Mouse (Mus musculus): ENCODE results near the gene Mllt6. TPM values are rescaled to one million over a fixed set of nuclear protein-coding genes. Genes with fewer than 3 reads are reported as not detected.

The Mllt6 gene
- polyA plus RNA-seq, 1 experiment from 2014 or later: 3.4 TPM

DNA sequence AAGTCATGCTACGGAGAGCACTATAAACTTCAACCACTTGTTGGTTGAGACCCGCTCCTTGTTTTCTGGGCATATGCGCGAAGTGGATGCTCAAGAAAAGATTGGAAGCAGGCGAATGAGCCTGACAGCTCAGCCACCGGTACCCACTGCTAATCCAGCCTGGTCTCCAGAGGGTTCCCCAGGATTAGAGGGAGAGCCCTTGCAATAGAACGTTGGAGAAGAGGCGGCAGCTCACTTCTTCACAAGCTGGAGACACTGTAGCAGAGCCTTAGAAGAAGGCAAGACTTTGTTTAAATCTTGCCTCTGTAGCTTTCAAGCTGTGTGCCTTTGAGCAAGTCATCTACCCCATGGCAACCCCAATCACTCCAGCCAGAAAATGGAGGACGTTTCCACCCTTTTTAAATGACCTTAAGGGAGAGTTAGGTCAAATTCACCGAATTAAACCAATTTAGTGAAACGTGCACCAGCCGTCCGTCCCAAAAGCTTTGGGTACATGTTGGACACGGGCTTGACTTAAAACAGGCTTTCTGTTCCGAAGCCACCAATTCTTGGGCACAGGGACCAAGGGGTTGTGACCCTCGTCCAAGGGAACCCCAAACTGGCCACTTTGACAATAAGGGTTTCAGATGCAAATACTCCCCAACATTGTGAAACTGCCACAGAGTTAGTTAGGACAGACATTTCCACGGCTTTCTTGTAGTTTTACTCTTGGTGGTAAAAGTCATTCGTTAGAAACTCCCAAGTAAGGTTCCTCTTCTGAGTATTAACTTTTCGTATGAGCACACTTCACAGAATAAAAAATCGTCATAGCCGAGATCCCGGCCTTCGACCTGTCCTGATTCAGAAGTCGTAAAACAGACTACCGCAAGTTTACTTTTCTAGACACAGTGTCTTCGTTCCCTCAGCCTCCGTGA lies 2.2 kb upstream of the Mllt6 start:
- H3K4me2 ChIP-seq (replicated peaks): peak overlapping the region; percentile 78
- peaks cover 8% of the 10 kb centered on the region; the same call in 1 of the 2 replicates for H3K36me3 ChIP-seq
- H3K4me3 ChIP-seq: peak overlapping the region; percentile 94
- peak overlapping the region; percentile 69; the same call in 1 of the 2 replicates for H3K27ac ChIP-seq
- peaks cover 43% of the 10 kb centered on the region for H3K4me1 ChIP-seq
- H3K9ac ChIP-seq: peak overlapping the region; percentile 78; the same call in 1 of the 2 replicates
- peaks cover 7% of the 10 kb centered on the region for H3K27me3 ChIP-seq
- no peaks in the 10 kb centered on the region for H3K9me3 ChIP-seq
- no peak for ATAC-seq (ENCODE audit: insufficient number of reproducible peaks, insufficient read depth, low FRiP score, low TSS enrichment)
- WGBS: 2% methylated on average over 27 of the region's 27 CpGs

DNA sequence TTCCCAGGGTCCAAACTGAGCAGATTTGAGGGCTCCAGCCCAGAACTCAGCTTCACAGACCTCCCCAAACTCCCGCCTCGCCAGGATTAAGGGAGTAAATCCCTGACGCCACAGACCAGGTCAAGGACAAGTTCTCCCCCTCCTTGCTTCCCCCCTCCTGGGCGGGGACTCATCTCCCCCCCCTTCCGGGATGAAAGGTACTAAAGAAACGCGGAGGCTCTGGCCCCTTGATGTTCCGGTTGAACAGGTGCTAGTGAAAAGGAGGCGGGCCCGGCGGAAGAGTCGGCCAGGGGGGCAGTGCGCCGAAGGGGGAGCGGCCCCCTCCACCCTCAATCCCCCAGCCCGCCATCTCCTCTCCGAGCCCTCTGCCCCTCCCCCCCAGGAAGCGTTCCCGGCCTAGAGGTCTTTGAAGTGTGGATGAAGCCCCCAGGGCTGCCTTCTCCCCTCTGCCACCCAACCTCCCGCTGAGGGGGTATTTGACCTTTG lies 1.5 kb upstream of the Mllt6 start:
- Histone ChIP-seq H3K27ac (peak overlapping the region; percentile 50; the same call in 1 of the 2 replicates), H3K4me1 (peaks cover 43% of the 10 kb centered on the region), H3K4me3 (peak overlapping the region; percentile 94), H3K9ac (no peak overlapping the region; the same call in 1 of the 2 replicates), H3K4me2 (replicated peaks) (peak overlapping the region; percentile 78), H3K36me3 (peaks cover 13% of the 10 kb centered on the region), H3K27me3 (peaks cover 7% of the 10 kb centered on the region), H3K9me3 (no peaks in the 10 kb centered on the region)
- no peak for ATAC-seq (ENCODE audit: insufficient number of reproducible peaks, insufficient read depth, low FRiP score, low TSS enrichment)
- WGBS: under 1% methylated on average over 14 of the region's 20 CpGs

DNA sequence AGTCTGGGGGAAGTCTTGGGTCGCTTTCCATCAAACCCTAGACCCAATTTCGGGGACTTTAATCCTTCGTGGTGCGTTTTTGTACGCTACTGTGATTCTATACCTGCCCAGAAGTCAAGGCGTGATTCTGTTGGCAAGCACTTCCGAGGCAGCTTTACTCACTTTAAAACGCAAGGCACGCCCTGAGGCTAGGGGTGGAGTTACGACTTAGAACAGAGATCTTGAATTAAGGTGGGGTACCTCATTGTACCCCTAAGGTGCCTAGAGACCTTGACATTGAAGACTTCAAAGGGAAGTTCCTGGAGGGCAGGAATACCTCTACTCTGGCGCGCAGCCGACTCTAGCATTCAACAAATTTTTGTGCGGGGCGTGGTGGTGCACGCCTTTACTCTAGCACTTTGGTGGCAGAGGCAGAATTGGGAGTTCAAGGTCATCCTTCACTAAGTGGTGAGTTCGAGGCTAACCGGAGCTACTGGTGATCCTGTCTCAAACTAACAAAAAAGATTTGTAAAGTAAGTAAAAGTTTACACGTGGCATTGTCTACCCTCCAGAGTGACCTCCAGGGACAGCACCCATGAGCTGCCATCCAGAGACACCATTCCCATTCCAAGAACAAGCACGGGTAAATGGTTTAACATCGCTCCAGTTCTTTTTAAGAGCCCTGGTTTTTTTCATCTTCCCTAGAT lies 864 bp upstream of the Mllt6 start:
- H3K4me1 ChIP-seq: peaks cover 43% of the 10 kb centered on the region
- ATAC-seq (ENCODE audit: insufficient number of reproducible peaks, insufficient read depth, low FRiP score, low TSS enrichment): no peak
- H3K36me3 ChIP-seq: peaks cover 20% of the 10 kb centered on the region
- 2% methylated on average over 21 of the region's 21 CpGs for WGBS
- peak overlapping the region; percentile 91 for H3K9ac ChIP-seq
- peak overlapping the region; percentile 78 for H3K4me2 ChIP-seq (replicated peaks)
- H3K4me3 ChIP-seq: peak overlapping the region; percentile 94
- no peaks in the 10 kb centered on the region for H3K9me3 ChIP-seq
- H3K27me3 ChIP-seq: peaks cover 7% of the 10 kb centered on the region
- H3K27ac ChIP-seq: peak overlapping the region; percentile 92; the same call in 1 of the 2 replicates

DNA sequence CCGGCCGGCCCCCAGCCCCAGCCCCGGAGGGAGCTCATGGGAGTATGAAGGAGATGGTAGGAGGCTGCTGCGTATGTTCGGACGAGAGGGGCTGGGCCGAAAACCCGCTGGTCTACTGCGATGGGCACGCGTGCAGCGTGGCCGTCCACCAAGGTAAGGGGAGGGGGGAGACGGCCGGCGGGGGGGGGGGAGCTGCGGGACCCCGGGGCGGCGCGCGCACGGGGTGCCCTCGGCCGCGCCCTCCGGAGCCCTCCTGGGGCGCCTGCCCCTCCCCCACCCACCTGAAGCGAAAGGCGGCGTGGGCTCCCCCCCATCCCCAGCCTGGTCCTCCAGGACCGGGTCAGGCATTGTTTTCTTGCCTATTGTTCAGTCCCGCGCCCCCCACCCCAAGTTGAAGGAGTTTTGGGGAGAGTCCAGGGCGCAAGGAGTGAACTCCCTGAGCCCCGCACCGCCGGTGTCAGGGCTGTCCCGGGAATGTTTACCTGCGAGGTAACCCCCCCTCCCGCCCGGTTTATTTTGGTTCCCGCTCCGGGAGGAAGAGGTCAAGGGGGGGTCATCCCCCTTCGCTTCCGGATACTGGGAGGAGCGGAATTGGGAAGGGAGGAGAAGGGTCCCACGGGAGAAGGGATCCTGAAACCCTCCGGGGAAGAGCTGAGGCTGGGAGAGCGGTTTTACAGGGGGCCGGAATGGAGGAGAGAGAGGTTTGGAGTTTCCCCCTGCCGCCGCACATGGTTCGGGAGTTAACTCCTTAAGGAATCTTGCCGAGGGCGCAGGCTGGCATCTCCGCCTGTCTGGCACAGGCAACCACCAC lies 519 bp downstream of the Mllt6 start:
- H3K4me2 ChIP-seq (replicated peaks): peak overlapping the region; percentile 65
- H3K27me3 ChIP-seq: peaks cover 7% of the 10 kb centered on the region
- H3K4me1 ChIP-seq: peaks cover 45% of the 10 kb centered on the region
- no peaks in the 10 kb centered on the region for H3K9me3 ChIP-seq
- H3K27ac ChIP-seq: peak overlapping the region; percentile 92
- peak overlapping the region; percentile 94 for H3K4me3 ChIP-seq
- H3K36me3 ChIP-seq: peaks cover 31% of the 10 kb centered on the region
- under 1% methylated on average over 34 of the region's 57 CpGs for WGBS
- ATAC-seq (ENCODE audit: insufficient number of reproducible peaks, insufficient read depth, low FRiP score, low TSS enrichment): no peak
- H3K9ac ChIP-seq: peak overlapping the region; percentile 91

DNA sequence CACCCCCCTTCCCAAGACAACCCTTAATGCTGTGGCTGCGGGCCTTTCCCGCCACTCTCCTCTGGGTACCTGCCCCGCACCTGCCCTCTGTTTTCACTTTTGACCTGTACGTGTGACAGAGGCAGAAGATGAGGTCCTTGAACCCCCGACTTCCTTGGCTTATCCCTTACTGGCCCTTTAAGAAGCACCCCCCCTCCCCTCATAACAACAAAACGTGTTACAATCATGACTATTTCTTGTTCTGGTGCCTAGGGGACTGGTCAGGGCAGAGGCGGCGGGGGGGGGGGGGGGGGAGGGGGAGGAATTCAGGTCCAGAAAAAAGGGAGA lies 1.1 kb downstream of the Mllt6 start:
- no peak for ATAC-seq (ENCODE audit: insufficient number of reproducible peaks, insufficient read depth, low FRiP score, low TSS enrichment)
- Histone ChIP-seq H3K4me1 (peaks cover 46% of the 10 kb centered on the region), H3K27ac (peak overlapping the region; percentile 92), H3K9ac (peak overlapping the region; percentile 91), H3K9me3 (no peaks in the 10 kb centered on the region), H3K4me2 (replicated peaks) (peak overlapping the region; percentile 65), H3K27me3 (peaks cover 7% of the 10 kb centered on the region), H3K36me3 (peaks cover 37% of the 10 kb centered on the region), H3K4me3 (peak overlapping the region; percentile 94)
- 1% methylated on average over 6 of the region's 8 CpGs for WGBS

- H3K4me2 ChIP-seq (replicated peaks): peak overlapping the region; percentile 65
- no peak for ATAC-seq (ENCODE audit: insufficient number of reproducible peaks, insufficient read depth, low FRiP score, low TSS enrichment)
- peak overlapping the region; percentile 91; the same call in 1 of the 2 replicates for H3K9ac ChIP-seq
- H3K27me3 ChIP-seq: peaks cover 7% of the 10 kb centered on the region
- peak overlapping the region; percentile 94 for H3K4me3 ChIP-seq
- WGBS: 29% methylated on average over 6 of the region's 6 CpGs
- peak overlapping the region; percentile 92; the same call in 1 of the 2 replicates for H3K27ac ChIP-seq
- no peaks in the 10 kb centered on the region for H3K9me3 ChIP-seq
- peaks cover 42% of the 10 kb centered on the region for H3K36me3 ChIP-seq
- peaks cover 46% of the 10 kb centered on the region for H3K4me1 ChIP-seq
These were observed 1.6 kb downstream of the Mllt6 start for GRCm38 (mm10) chr11:97664771-97665240.

DNA sequence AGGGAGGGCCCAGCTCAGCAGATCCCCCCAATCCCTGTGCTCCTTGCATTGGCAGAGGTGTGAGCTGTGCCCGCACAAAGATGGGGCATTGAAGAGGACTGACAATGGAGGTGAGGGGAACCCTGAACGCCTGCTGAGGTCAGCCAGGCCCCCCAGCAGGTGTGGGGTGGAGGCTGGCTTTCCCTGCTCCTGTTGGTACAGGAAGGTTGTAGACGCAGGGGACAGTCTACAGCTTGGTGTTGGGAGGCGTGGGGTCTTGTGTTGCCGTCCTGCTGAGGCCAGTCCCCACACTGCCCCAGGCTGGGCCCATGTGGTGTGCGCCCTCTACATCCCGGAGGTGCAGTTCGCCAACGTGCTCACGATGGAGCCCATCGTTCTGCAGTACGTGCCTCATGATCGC lies 2.2 kb downstream of the Mllt6 start:
- no peak for ATAC-seq (ENCODE audit: insufficient number of reproducible peaks, insufficient read depth, low FRiP score, low TSS enrichment)
- Histone ChIP-seq H3K9me3 (no peaks in the 10 kb centered on the region), H3K27ac (no peak overlapping the region), H3K9ac (no peak overlapping the region), H3K4me2 (replicated peaks) (peak overlapping the region; percentile 65; the same call in 1 of the 2 replicates), H3K4me3 (peak overlapping the region; percentile 94; the same call in 1 of the 2 replicates), H3K27me3 (peaks cover 7% of the 10 kb centered on the region), H3K36me3 (peaks cover 48% of the 10 kb centered on the region), H3K4me1 (peaks cover 51% of the 10 kb centered on the region)
- WGBS: 91% methylated on average over 13 of the region's 13 CpGs

DNA sequence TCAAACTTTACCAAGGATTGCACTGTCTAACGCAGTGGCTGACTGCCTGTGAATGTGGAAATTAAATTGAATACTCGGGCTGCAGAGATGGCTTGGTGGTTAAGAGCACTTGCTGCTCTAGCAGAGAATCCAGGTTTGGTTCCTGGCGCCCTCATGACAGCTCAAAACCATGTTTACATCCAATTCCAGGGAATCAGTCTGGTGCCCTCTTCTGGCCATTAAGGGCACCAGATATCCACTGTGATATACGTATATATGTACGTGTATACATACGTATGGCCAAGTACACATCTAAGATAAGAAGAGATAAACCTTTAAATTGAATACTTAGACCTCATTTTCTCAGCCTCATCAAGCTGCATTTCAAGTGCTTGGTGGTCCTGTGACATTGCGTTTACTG lies 3.0 kb downstream of the Mllt6 start:
- peaks cover 7% of the 10 kb centered on the region for H3K27me3 ChIP-seq

GRCm38 (mm10) chr11:97666794-97667193 lies 3.6 kb downstream of the Mllt6 start:
- WGBS: 86% methylated on average over 15 of the region's 15 CpGs
- Histone ChIP-seq H3K36me3 (peaks cover 62% of the 10 kb centered on the region), H3K27me3 (peaks cover 3% of the 10 kb centered on the region), H3K4me1 (peaks cover 46% of the 10 kb centered on the region), H3K9ac (no peak overlapping the region), H3K4me2 (replicated peaks) (no peak overlapping the region), H3K9me3 (no peaks in the 10 kb centered on the region), H3K27ac (no peak overlapping the region), H3K4me3 (no peak overlapping the region)
- no peak for ATAC-seq (ENCODE audit: insufficient number of reproducible peaks, insufficient read depth, low FRiP score, low TSS enrichment)

More for the DNA sequence above, 3.0 kb downstream of the Mllt6 start:
- Histone ChIP-seq H3K9me3 (no peaks in the 10 kb centered on the region), H3K4me2 (replicated peaks) (no peak overlapping the region), H3K36me3 (peaks cover 56% of the 10 kb centered on the region), H3K4me3 (no peak overlapping the region), H3K4me1 (peaks cover 50% of the 10 kb centered on the region), H3K9ac (no peak overlapping the region), H3K27ac (no peak overlapping the region)
- WGBS: 92% methylated on average over 7 of the region's 7 CpGs
- ATAC-seq (ENCODE audit: insufficient number of reproducible peaks, insufficient read depth, low FRiP score, low TSS enrichment): no peak

- Histone ChIP-seq H3K4me2 (replicated peaks) (no peak overlapping the region), H3K27ac (no peak overlapping the region), H3K27me3 (no peaks in the 10 kb centered on the region), H3K9ac (no peak overlapping the region), H3K9me3 (no peaks in the 10 kb centered on the region), H3K36me3 (peaks cover 75% of the 10 kb centered on the region), H3K4me3 (no peak overlapping the region), H3K4me1 (peaks cover 40% of the 10 kb centered on the region)
- WGBS: 86% methylated on average over 7 of the region's 7 CpGs
- ATAC-seq (ENCODE audit: insufficient number of reproducible peaks, insufficient read depth, low FRiP score, low TSS enrichment): no peak
These were observed 4.9 kb downstream of the Mllt6 start for GRCm38 (mm10) chr11:97668160-97668559.

DNA sequence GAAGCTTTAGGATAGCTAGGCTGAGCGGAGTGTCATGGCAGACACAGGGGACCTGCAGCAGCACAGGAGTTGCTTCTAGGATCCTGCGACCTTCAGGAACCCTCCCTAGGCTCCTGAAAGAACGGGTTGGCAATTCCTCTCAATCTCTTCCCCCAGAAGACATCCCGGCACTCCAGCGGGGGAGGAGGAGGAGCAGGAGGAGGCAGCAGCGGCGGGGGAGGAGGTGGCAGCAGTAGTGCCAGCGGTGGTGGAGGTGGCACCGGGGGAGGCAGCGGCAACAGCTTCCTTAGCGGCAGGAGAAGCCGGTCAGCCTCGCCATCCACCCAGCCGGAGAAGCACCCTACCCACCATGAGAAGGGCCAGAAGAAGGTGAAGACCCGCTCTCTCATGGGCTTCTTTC lies 6.1 kb downstream of the Mllt6 start:
- ATAC-seq (ENCODE audit: insufficient number of reproducible peaks, insufficient read depth, low FRiP score, low TSS enrichment): no peak
- Histone ChIP-seq H3K27me3 (no peaks in the 10 kb centered on the region), H3K27ac (no peak overlapping the region), H3K4me3 (no peak overlapping the region), H3K9me3 (no peaks in the 10 kb centered on the region), H3K9ac (peak overlapping the region; percentile 17; the same call in 1 of the 2 replicates), H3K4me2 (replicated peaks) (no peak overlapping the region), H3K36me3 (peaks cover 86% of the 10 kb centered on the region), H3K4me1 (peaks cover 39% of the 10 kb centered on the region)
- 50% methylated on average over 15 of the region's 15 CpGs for WGBS

Measured in embryonic facial prominence, embryonic 12.5 days (tissue).